Mouse (Mus musculus): ENCODE data around the gene 4931428L18Rik. TPM values are rescaled to one million over a fixed set of nuclear protein-coding genes. Genes with fewer than 3 reads are reported as not detected.
A peak's percentile ranks its signal among the peaks of the same experiment; 100 is the strongest.

4931428L18Rik gene
- polyA plus RNA-seq, 1 experiment from 2014 or later: 0.13 TPM

GRCm38 (mm10) chr1:30949710-30950455 lies 272.6 kb downstream of the 4931428L18Rik start:
- peak; percentile 98 for ATAC-seq (ENCODE audit: insufficient read depth, low FRiP score, low read depth)
- Histone ChIP-seq H3K4me2 (peak overlapping the region; percentile 63), H3K9ac (peak overlapping the region; percentile 48; the same call in 1 of the 2 replicates), H3K4me1 (no peaks in the 10 kb centered on the region; the same call in 1 of the 2 replicates), H3K27me3 (replicated peaks) (no peaks in the 10 kb centered on the region), H3K9me3 (no peaks in the 10 kb centered on the region), H3K4me3 (replicated peaks) (peak overlapping the region; percentile 92), H3K36me3 (no peaks in the 10 kb centered on the region), H3K27ac (peak overlapping the region; percentile 99)
- under 1% methylated on average over 65 of the region's 66 CpGs for WGBS

- WGBS: under 1% methylated on average over 73 of the region's 85 CpGs
- Histone ChIP-seq H3K27me3 (replicated peaks) (no peaks in the 10 kb centered on the region), H3K4me2 (peak overlapping the region; percentile 46), H3K9me3 (no peaks in the 10 kb centered on the region), H3K36me3 (peaks cover 3% of the 10 kb centered on the region; the same call in 1 of the 2 replicates), H3K4me1 (no peaks in the 10 kb centered on the region; the same call in 1 of the 2 replicates), H3K9ac (peak overlapping the region; percentile 80), H3K27ac (peak overlapping the region; percentile 99), H3K4me3 (replicated peaks) (peak overlapping the region; percentile 92)
- peak; percentile 51 for ATAC-seq (ENCODE audit: insufficient read depth, low FRiP score, low read depth)
Measured at GRCm38 (mm10) chr1:30948950-30949639, 273.4 kb downstream of the 4931428L18Rik start.

GRCm38 (mm10) chr1:30948361-30948949 lies 274.0 kb downstream of the 4931428L18Rik start:
- Histone ChIP-seq H3K9ac (peak overlapping the region; percentile 80), H3K27ac (peak overlapping the region; percentile 99), H3K36me3 (peaks cover 9% of the 10 kb centered on the region), H3K4me2 (peak overlapping the region; percentile 46), H3K4me1 (no peaks in the 10 kb centered on the region; the same call in 1 of the 2 replicates), H3K4me3 (replicated peaks) (peak overlapping the region; percentile 92), H3K9me3 (no peaks in the 10 kb centered on the region), H3K27me3 (replicated peaks) (no peaks in the 10 kb centered on the region)
- ATAC-seq (ENCODE audit: insufficient read depth, low FRiP score, low read depth): no peak
- WGBS: under 1% methylated on average over 16 of the region's 16 CpGs

Other genes with a start within 250 kb of the 4931428L18Rik start
- gene AC153137.1, start 244.7 kb downstream of the 4931428L18Rik start, polyA plus RNA-seq (2015; fragmentation: Nextera tagmentation; extraction: Ambion mirVana): not detected in 2 replicates
- not detected in 2 replicates for gene Lgsn, start 46.3 kb downstream of the 4931428L18Rik start, polyA plus RNA-seq (2015; fragmentation: Nextera tagmentation; extraction: Ambion mirVana)
- gene Pih1d3, start 154 bp upstream of the 4931428L18Rik start, polyA plus RNA-seq (2015; fragmentation: Nextera tagmentation; extraction: Ambion mirVana): not detected in 2 replicates

Measured in stomach, embryonic 15.5 days (tissue).